Comparison of ENCODE assay signal across 7 mouse cellular contexts in genomic region chr16:32913937-32914881, GRCm38 (mm10). TPM values are rescaled to one million over a fixed set of nuclear protein-coding genes. Genes with fewer than 3 reads are reported as not detected.
A peak's percentile ranks its signal among the peaks of the same experiment; 100 is the strongest.
DNase-seq lines count a peak whose midpoint lies in the region; ATAC-seq and TF ChIP-seq lines count a peak whose summit lies in the region.

Gene Lrch3, plus strand, starts transcription at chr16:32914100.

- no peaks in the 10 kb centered on the region for H3K27me3 ChIP-seq in embryonic facial prominence, embryonic 12.5 days
- no peaks in the 10 kb centered on the region for H3K27me3 ChIP-seq in kidney, adult 2 months (replicated peaks; ENCODE audit: control insufficient read depth, insufficient read depth, low read length)
- no peaks in the 10 kb centered on the region for H3K27me3 ChIP-seq in limb, embryonic 12.5 days
- no peaks in the 10 kb centered on the region for H3K27me3 ChIP-seq in midbrain, embryonic 15.5 days (replicated peaks)
- H3K27me3 ChIP-seq in spleen, adult 2 months (ENCODE audit: control insufficient read depth, insufficient read depth, low read length): no peaks in the 10 kb centered on the region

- under 1% methylated on average over 85 of the region's 85 CpGs for WGBS in embryonic facial prominence, embryonic 12.5 days
- WGBS in kidney, adult 2 months: under 1% methylated on average over 84 of the region's 85 CpGs
- under 1% methylated on average over 77 of the region's 85 CpGs for WGBS in limb, embryonic 12.5 days
- under 1% methylated on average over 80 of the region's 85 CpGs for WGBS in midbrain, embryonic 15.5 days
- under 1% methylated on average over 83 of the region's 85 CpGs for WGBS in spleen, adult 2 months

- peak within 1 kb of the TSS; percentile 51 for H3K4me2 ChIP-seq in embryonic facial prominence, embryonic 12.5 days (replicated peaks)
- H3K4me2 ChIP-seq in limb, embryonic 12.5 days: peak within 1 kb of the TSS; percentile 69
- peak within 1 kb of the TSS; percentile 72 for H3K4me2 ChIP-seq in midbrain, embryonic 15.5 days

- peak within 1 kb of the TSS; percentile 93 for H3K9ac ChIP-seq in embryonic facial prominence, embryonic 12.5 days
- peak within 1 kb of the TSS; percentile 97 for H3K9ac ChIP-seq in limb, embryonic 12.5 days (replicated peaks)
- H3K9ac ChIP-seq in midbrain, embryonic 15.5 days: peak within 1 kb of the TSS; percentile 79

- peak; percentile 88 for ATAC-seq in embryonic facial prominence, embryonic 12.5 days (ENCODE audit: insufficient number of reproducible peaks, insufficient read depth, low FRiP score, low TSS enrichment)
- peak; percentile 91 for ATAC-seq in limb, embryonic 12.5 days (ENCODE audit: insufficient number of reproducible peaks, insufficient read depth, low FRiP score, low TSS enrichment, low read depth)
- ATAC-seq in midbrain, embryonic 15.5 days (replicated peaks): peak; percentile 95

- H3K4me1 ChIP-seq in embryonic facial prominence, embryonic 12.5 days: peaks cover 5% of the 10 kb centered on the region; the same call in 1 of the 2 replicates
- peaks cover 5% of the 10 kb centered on the region; the same call in 1 of the 2 replicates for H3K4me1 ChIP-seq in kidney, adult 2 months (ENCODE audit: control insufficient read depth, insufficient read depth, low read length)
- H3K4me1 ChIP-seq in limb, embryonic 12.5 days (replicated peaks): peaks cover 9% of the 10 kb centered on the region
- peaks cover 15% of the 10 kb centered on the region for H3K4me1 ChIP-seq in midbrain, embryonic 15.5 days
- H3K4me1 ChIP-seq in spleen, adult 2 months (ENCODE audit: control insufficient read depth, insufficient read depth, insufficient read length): peaks cover 5% of the 10 kb centered on the region

- H3K4me3 ChIP-seq in embryonic facial prominence, embryonic 12.5 days: peak within 1 kb of the TSS; percentile 97
- peak within 1 kb of the TSS; percentile 70 for H3K4me3 ChIP-seq in kidney, adult 2 months (ENCODE audit: insufficient read depth, low read depth, low read length)
- peak within 1 kb of the TSS; percentile 98 for H3K4me3 ChIP-seq in limb, embryonic 12.5 days (replicated peaks)
- H3K4me3 ChIP-seq in midbrain, embryonic 15.5 days: peak within 1 kb of the TSS; percentile 93
- peak within 1 kb of the TSS; percentile 80 for H3K4me3 ChIP-seq in spleen, adult 2 months (ENCODE audit: extremely low read depth, insufficient read depth, insufficient read length)

- H3K27ac ChIP-seq in embryonic facial prominence, embryonic 12.5 days: peak within 1 kb of the TSS; percentile 83
- H3K27ac ChIP-seq in kidney, adult 2 months (ENCODE audit: insufficient read depth, low read depth, low read length): peak within 1 kb of the TSS; percentile 92
- H3K27ac ChIP-seq in limb, embryonic 12.5 days: peak within 1 kb of the TSS; percentile 89
- H3K27ac ChIP-seq in midbrain, embryonic 15.5 days: peak within 1 kb of the TSS; percentile 88
- peak within 1 kb of the TSS; percentile 95 for H3K27ac ChIP-seq in spleen, adult 2 months (ENCODE audit: insufficient read depth, low read length)

- DNase-seq in adrenal gland, postnatal 25 days: peak; percentile 98
- DNase-seq in heart, adult 18-20 months: peak; percentile 96 to 97
- peak; percentile 97 for DNase-seq in kidney, adult 2 months
- DNase-seq in spleen, adult 2 months (ENCODE audit: low read depth in 1 of 2, low spot score in 2 of 2): peak; percentile 52 to 89

- no peak for TF ChIP-seq CTCF in kidney, adult 2 months (conservative IDR thresholded peaks at IDR 0.05; ENCODE audit: insufficient read depth, insufficient read length, low read depth, low read length)
- no peak for TF ChIP-seq CTCF in spleen, adult 2 months (IDR thresholded peaks at IDR 0.05; ENCODE audit: extremely low read depth, insufficient read depth, insufficient read length, insufficient replicate concordance)

- no peaks in the 10 kb centered on the region for H3K36me3 ChIP-seq in embryonic facial prominence, embryonic 12.5 days
- H3K36me3 ChIP-seq in kidney, adult 2 months (ENCODE audit: control insufficient read depth, insufficient read depth, low read length): no peaks in the 10 kb centered on the region
- H3K36me3 ChIP-seq in limb, embryonic 12.5 days: no peaks in the 10 kb centered on the region
- H3K36me3 ChIP-seq in midbrain, embryonic 15.5 days (replicated peaks): 0 out of 2 replicates have a peak, but pooled peaks cover under 1% of the 10 kb centered on the region
- H3K36me3 ChIP-seq in spleen, adult 2 months (ENCODE audit: control insufficient read depth, insufficient read depth, low read length): no peaks in the 10 kb centered on the region

- no peaks in the 10 kb centered on the region for H3K9me3 ChIP-seq in embryonic facial prominence, embryonic 12.5 days
- no peaks in the 10 kb centered on the region for H3K9me3 ChIP-seq in limb, embryonic 12.5 days
- H3K9me3 ChIP-seq in midbrain, embryonic 15.5 days: no peaks in the 10 kb centered on the region

- TF ChIP-seq POLR2A in kidney, adult 2 months (IDR thresholded peaks at IDR 0.05; ENCODE audit: low read depth, low read length): peak; percentile 41
- TF ChIP-seq POLR2A in spleen, adult 2 months (IDR thresholded peaks at IDR 0.05; ENCODE audit: low read depth, low read length): peak; percentile 81

RNA-seq across cellular contexts. Expression of gene Lrch3, which starts in this region (rescaled TPM):
- 40.7 and 42.7 TPM in 2 replicates for total RNA-seq in adrenal gland, postnatal 25 days (2021)
- polyA plus RNA-seq in embryonic facial prominence, embryonic 12.5 days (2016; fragmentation: Nextera tagmentation; extraction: Ambion mirVana): 42.6 and 43.7 TPM in 2 replicates
- 10 to 100 TPM; 19.9 to 21.4 TPM for total RNA-seq in heart, adult 18-20 months (2021)
- polyA plus RNA-seq in kidney, adult 2 months (2012; rRNA removed): 20.6 and 21.0 TPM in 2 replicates
- 40.6 and 41.3 TPM in 2 replicates for polyA plus RNA-seq in limb, embryonic 12.5 days (2016; fragmentation: Nextera tagmentation; extraction: Ambion mirVana)
- polyA plus RNA-seq in midbrain, embryonic 15.5 days (2015; fragmentation: Nextera tagmentation; extraction: Ambion mirVana): 43.0 and 56.3 TPM in 2 replicates
- 16.9 and 20.1 TPM in 2 replicates for polyA plus RNA-seq in spleen, adult 2 months (2012; rRNA removed)

Comparison
In these comparisons a context has a peak if more than half of its experiments do, and no peak if none do; other contexts are left out.
1. Peak in every context shown above with its lines: DNase-seq, ATAC-seq, H3K4me3 ChIP-seq and H3K27ac ChIP-seq.